Mouse (Mus musculus): Measurements from ENCODE around the gene March9.

DNA sequence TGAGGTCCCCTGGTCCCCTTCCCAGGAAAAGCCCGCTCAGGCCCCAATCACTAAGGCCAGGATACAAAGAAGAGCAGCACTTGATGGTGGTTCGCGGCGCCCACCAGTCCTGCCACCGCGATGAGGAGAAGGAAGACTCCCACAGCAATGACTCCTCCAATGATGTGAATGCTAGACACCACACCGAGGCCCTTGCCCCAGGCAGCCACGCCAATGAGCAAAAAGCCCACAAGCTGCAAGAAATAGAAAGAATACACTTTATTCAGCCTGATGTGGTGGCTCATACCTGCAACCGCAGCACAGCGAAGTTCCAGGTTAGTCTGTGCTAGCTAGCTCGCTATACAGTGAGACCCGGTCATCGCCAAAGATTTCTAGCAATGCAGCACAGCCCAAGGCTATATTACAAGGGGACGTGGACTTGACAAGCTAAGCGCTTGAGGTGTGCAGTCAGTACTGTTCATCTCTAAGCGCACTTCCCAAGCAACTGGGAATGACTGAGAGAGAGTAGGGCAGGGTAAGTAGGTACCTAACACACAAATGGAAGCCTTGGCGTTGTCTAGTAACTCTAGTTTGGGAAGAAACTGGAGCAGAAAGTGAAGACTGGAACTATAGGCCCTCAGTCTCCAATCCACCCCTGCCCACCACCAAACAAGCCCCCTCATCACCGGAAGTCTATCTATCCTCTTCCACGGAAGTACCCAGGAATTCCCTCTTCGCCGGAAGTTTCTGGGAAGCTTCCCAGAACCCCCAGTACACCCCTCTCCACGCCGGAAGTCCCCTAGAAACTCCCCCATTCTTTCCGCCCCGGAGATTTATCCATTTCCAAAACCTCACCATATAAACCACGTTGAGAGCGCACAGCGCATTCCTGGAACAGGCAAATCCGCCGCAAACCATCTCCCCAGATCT is 9.6 kb upstream of the March9 start:
- TF ChIP-seq CTCF (IDR thresholded peaks at IDR 0.05; ENCODE audit: low read depth) (no peak), EP300 (optimal IDR thresholded peaks at IDR 0.05) (no peak)
